Mouse (Mus musculus) erythroblast, adult 5-6 weeks (primary cell): ENCODE results near the gene Rpp40. TPM values are rescaled to one million over a fixed set of nuclear protein-coding genes. Genes with fewer than 3 reads are reported as not detected.

Experiments
- ATAC-seq: replicated peaks from 2 replicates; pipeline ENCODE4 v1.8.0; 2016; ENCODE audit warnings: moderate number of reproducible peaks, mild to moderate bottlenecking, moderate TSS enrichment, inconsistent platforms; ENCODE audit not compliant: poor library complexity, low FRiP score, severe bottlenecking
- total RNA-seq, 2 experiments: library from RNA; stranded (forward) in 1 of 2; stranded (reverse) in 1 of 2; fragments of 150-400 nt in 1 of 2; fragments of 200-764, 138-1000 nt in 1 of 2; gene quantifications; 2 replicates each; pipeline versions ENCODE4 v1.2.3 to v1.2.4; 2015 to 2017; ENCODE audit warnings: low replicate concordance in 2 of 2

Gene Rpp40
- total RNA-seq (2015; ENCODE audit: low replicate concordance) = 5.6 and 11.3 TPM in 2 replicates
- 0.56 and 0.77 TPM in 2 replicates for total RNA-seq (2017; ENCODE audit: low replicate concordance)

GRCm38 (mm10) chr13:35905879-35906481 lies at the start of gene Rpp40:
Gene Rpp40 (minus strand): TSS chr13:35906359.
- ATAC-seq = peak; percentile 99

GRCm38 (mm10) chr13:35949814-35950455 lies 43.8 kb upstream of the Rpp40 start:
- no peak for ATAC-seq

- peak; percentile 79; the same call in 1 of the 2 replicates for ATAC-seq
Observed at GRCm38 (mm10) chr13:35947354-35948000, 41.3 kb upstream of the Rpp40 start.

GRCm38 (mm10) chr13:35946659-35947353 lies 40.6 kb upstream of the Rpp40 start:
- no peak for ATAC-seq

GRCm38 (mm10) chr13:35940934-35941333 lies 34.8 kb upstream of the Rpp40 start:
- ATAC-seq = no peak

- ATAC-seq = no peak
Observed at GRCm38 (mm10) chr13:35939871-35940665, 33.9 kb upstream of the Rpp40 start.

GRCm38 (mm10) chr13:35937991-35938390 lies 31.8 kb upstream of the Rpp40 start:
- ATAC-seq = no peak

GRCm38 (mm10) chr13:35911476-35911875 lies 5.3 kb upstream of the Rpp40 start:
- no peak for ATAC-seq

GRCm38 (mm10) chr13:35905378-35905777 lies 781 bp downstream of the Rpp40 start:
- ATAC-seq = peak; percentile 10; the same call in 1 of the 2 replicates

GRCm38 (mm10) chr13:35892866-35893265 lies 13.3 kb downstream of the Rpp40 start:
- no peak for ATAC-seq

GRCm38 (mm10) chr13:35886121-35886725 lies 19.9 kb downstream of the Rpp40 start:
- peak; percentile 68 for ATAC-seq

- no peak for ATAC-seq
Observed at GRCm38 (mm10) chr13:35880555-35881046, 25.6 kb downstream of the Rpp40 start.

- ATAC-seq = no peak
Observed at GRCm38 (mm10) chr13:35879519-35879918, 26.6 kb downstream of the Rpp40 start.

GRCm38 (mm10) chr13:35879068-35879467 lies 27.1 kb downstream of the Rpp40 start:
- ATAC-seq = no peak

- ATAC-seq = no peak
Observed at GRCm38 (mm10) chr13:35878282-35878681, 27.9 kb downstream of the Rpp40 start.

GRCm38 (mm10) chr13:35875396-35875795 lies 30.8 kb downstream of the Rpp40 start:
- no peak for ATAC-seq

- no peak for ATAC-seq
Observed at GRCm38 (mm10) chr13:35871107-35871506, 35.1 kb downstream of the Rpp40 start.

GRCm38 (mm10) chr13:35870659-35871058 lies 35.5 kb downstream of the Rpp40 start:
- ATAC-seq = no peak

GRCm38 (mm10) chr13:35860916-35861315 lies 45.2 kb downstream of the Rpp40 start:
- ATAC-seq = no peak
